Mouse (Mus musculus) cerebellum, adult 2 months (tissue): Measurements from ENCODE around the gene Arhgef12.

Experiments
- CTCF ChIP-seq: fragments of 200-500 bp; IDR thresholded peaks from 2 replicates; pipeline ENCODE4 v1.5.1; 2011; ENCODE audit warnings: low read depth, mild to moderate bottlenecking, control low read depth, low read length, moderate library complexity, borderline replicate concordance; ENCODE audit not compliant: insufficient read depth
- POLR2A ChIP-seq: fragments of 200-500 bp; IDR thresholded peaks from 2 replicates; pipeline ENCODE4 v1.6.1; 2011; ENCODE audit warnings: low read length, control low read depth, borderline replicate concordance; ENCODE audit not compliant: insufficient read depth

- TF ChIP-seq POLR2A (no peak), CTCF (no peak)
Observed at GRCm38 (mm10) chr9:43108081-43108480, 1.0 kb upstream of the Arhgef12 start.
